Mouse (Mus musculus) CD4-positive, CD25-positive, alpha-beta regulatory T cell, adult 2 months (primary cell): ENCODE results near the gene Cpt1c.

Source experiments
- DNase-seq: peaks from one replicate; pipeline ENCODE4 v3.0.0-alpha.2; 2012; ENCODE audit warnings: low read depth, low spot score

Cpt1c gene

GRCm38 (mm10) chr7:44999753-45000152 is 25.1 kb upstream of the Cpt1c start:
- DNase-seq, result no peak

GRCm38 (mm10) chr7:44998501-44998955 is 23.9 kb upstream of the Cpt1c start, which contains the start of gene Bcl2l12:
Bcl2l12 (minus strand) TSS chr7:44998712.
- DNase-seq, result peak; percentile 40

- DNase-seq, result no peak
Observed at GRCm38 (mm10) chr7:44997940-44998428, 23.3 kb upstream of the Cpt1c start.

DNA sequence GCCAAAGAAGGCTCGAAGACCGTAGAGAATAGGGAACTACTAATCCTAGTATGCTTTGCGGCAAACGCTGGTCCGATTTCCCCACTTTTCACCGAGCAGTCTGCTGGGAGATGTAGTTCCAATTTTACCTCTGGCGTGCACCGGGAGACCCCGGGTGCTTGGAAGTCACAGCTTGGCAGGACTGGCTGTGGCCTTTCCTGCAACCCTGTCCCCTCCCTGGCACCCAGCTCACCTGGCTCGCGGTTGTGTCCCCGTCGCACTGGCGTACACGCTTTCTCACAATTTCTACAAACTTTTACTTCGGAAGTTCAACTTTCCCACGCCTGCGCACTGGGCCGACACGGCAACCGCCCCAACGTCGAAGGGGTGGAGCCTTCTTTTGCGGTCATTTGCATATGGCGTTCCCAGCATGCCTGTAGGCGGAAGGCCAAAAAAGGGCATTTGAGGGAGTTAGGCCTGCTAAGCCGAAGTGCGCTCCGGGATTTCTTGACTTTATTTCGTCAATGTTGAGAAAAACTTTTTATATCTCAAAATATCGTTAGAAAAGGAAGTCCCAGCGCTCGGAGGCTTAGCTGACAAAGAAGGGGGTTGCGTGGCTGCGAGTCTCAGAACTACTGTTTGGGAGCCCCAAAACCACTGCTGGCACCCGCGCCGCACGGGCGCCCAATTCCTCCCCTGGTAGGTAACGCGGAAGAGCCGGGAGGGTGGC is 22.7 kb upstream of the Cpt1c start, which contains the start of gene Irf3:
TSS of gene Irf3 (plus strand) at position 418 of the 709 bp plus-strand sequence.
- peak; percentile 99 for DNase-seq

- peak; percentile 25 for DNase-seq
Observed at GRCm38 (mm10) chr7:44996672-44997071, 22.0 kb upstream of the Cpt1c start.

- peak; percentile 44 for DNase-seq
Observed at GRCm38 (mm10) chr7:44986879-44987718, 12.4 kb upstream of the Cpt1c start.

DNA sequence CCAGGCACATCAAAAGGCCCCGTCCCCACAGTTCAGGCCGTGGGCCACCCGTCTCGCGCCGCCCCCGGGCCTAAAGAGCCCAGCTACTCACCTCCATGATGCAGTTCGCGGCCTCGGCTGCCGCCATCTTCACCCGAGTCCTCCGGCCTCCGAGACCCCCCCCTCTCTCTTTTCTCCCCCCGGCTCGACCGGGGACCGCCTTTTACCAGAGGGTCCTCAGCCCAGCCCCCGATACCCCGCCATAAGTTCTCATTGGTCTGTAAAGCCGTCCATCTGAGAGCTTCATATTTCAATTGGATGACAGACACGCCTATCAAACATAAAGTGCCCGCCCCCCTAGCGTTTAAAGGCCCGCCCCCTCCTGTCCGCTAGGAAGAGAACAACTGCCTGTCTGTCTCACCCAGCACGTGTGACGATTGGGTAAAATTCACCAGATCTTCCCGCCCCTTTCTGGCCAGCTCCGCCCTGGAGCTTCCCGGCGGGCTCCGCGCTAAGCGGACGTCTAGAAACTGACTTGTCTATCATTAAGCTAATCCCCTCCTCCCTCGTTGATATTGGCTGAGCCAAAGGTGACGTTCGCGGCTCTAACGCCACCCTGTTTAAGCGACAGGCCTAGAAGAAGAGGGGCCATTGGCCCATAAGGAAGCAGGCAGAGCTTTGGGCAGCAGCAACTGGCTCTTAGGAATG is 11.7 kb upstream of the Cpt1c start, which contains the start of gene Prmt1:
TSS of gene Prmt1 (minus strand) at position 377 of the 687 bp plus-strand sequence.
- DNase-seq, result peak; percentile 98

DNA sequence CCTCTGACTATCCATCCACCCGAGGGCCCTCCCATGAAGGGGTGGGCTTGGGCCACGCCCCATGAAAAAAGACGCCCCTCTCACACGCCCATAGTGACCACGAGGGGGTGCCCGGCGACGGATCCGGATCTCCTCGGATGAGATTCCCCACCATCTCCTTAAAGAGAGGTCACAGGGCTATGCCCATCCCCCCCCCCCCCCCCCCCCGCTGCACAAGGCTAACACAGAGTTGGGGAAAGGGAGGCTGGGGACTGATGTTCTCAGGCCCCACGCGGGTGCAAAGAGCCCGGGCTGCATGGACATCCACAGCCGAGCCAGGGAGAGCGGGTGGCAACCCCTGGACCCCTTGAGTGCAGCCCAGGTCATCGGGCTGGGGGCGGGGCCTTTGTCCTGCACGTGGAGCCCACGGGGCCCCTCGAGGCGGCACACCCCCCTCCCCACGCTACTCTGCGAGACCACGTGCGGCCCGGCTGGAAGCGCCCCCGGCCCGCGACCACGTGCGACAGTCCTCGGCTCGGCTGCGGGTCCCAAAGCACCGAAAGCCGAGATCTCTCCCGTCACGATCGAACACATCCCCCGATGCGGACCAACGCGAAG is 11.0 kb upstream of the Cpt1c start:
- peak; percentile 69 for DNase-seq

DNA sequence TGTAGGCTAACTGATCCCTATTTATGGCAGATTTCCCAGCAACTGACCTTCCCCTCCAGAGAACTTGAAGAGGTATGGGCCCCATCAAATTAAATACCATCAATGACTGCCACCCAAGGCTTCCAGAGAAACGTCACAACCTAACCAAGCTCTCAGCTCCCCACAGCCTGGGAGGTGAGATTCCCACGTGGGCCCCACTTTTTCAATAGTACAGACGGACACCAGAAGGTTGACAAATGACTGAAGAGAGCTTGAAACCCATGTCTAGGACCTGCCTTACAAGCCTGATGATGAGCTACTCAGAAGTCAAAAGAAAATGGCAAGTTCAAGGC is 10.1 kb upstream of the Cpt1c start:
- DNase-seq, result no peak

GRCm38 (mm10) chr7:44983944-44984832 is 9.5 kb upstream of the Cpt1c start:
- DNase-seq, result no peak

GRCm38 (mm10) chr7:44983085-44983484 is 8.4 kb upstream of the Cpt1c start:
- DNase-seq, result peak; percentile 92

GRCm38 (mm10) chr7:44981539-44981938 is 6.9 kb upstream of the Cpt1c start:
- no peak for DNase-seq

GRCm38 (mm10) chr7:44978300-44978699 is 3.6 kb upstream of the Cpt1c start:
- DNase-seq, result no peak

DNA sequence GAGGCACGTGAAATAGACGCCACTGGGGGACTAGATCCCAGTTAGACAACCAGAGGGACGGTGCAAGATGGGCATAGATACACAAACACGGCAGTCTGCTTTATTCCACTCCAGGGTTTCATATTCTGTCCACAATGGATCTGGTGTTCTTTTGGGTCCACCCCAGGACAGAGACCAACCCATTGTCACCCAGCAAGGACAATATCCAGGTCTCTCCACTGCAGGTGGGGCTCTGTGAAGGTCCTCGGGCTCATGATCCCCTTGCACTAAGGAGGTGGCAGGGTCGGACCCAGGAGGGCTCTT is 417 bp upstream of the Cpt1c start:
- no peak for DNase-seq

DNA sequence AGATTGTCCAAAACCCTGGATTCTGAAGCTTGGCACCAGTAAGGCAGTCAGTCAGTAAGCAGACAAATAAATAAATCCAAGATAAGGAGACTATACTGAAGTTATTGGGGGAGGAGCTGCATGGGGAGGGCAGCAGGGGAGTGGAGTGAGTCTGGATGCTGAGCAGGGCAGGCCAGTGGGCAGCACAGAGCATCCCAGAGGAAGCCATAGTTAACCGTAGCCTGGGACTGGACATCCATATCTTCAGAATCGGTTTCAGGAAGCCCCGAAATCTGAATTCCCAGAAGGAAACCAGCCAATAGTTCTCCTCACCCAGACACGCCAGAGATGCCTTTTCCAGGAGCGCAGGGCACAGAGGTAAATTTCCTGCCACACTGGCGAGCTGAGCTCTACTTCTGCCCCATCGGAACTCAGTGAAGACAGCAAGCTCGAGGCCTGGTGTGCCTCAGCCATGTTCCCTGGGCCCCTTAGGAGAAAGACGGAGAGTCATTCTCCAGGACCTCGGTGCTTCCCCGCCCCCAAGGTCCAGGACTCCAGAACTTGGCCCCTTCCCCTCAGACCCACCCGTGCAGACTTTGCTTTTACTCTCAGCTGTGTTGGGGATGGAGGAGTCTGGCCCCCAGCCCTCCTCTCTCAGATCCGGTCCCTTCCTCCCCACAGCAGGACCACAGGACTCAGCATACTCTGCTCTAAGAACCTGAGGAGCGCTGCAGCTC is 1.1 kb downstream of the Cpt1c start:
- no peak for DNase-seq

- no peak for DNase-seq
Observed at GRCm38 (mm10) chr7:44971142-44971541, 3.5 kb downstream of the Cpt1c start.

DNA sequence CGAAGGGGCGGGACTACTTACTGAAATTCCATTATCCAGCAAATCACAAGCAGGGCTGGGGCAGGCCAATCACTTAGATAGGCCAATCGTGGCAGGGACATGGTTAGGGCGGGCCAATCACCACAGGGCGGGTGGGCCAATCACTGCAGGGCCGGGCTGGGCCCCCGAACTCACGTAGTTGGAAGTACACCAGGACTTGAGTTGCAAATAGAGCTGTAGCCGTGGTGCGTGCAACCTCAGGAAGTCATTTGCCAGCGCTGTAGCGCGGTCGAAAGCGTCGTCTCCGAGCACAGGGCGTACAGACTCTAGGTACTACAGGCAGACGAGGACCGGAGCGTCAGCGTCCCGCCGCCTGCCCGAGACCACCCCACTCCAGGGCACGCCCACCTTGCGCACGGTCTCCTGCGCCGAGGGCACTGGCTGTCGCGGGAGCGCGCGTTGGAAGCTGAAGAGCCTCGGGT is 4.4 kb downstream of the Cpt1c start:
- DNase-seq, result peak; percentile 86

DNA sequence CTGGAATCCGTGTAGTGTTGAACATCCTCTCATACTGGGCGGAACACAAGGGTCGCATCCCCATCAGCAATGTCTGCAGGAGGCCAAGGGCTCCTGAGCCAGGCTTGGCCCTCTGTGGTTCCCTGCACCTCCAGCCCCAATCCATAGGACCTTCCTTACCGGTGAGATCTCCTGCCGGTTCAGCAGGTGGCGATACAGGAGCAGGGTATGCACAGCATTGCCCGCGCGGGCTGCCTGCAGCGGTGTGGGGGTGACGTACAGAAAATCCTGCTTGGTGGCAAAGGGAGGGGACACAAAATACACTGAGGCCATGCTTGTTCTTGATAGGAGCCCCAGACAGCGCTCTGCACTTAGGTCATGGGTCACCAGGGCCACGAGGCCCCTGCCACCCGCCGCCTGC is 8.0 kb downstream of the Cpt1c start:
- DNase-seq, result no peak

- DNase-seq, result peak; percentile 47
Observed at GRCm38 (mm10) chr7:44965975-44966374, 8.7 kb downstream of the Cpt1c start.

- DNase-seq, result no peak
Observed at GRCm38 (mm10) chr7:44964990-44965389, 9.7 kb downstream of the Cpt1c start.
